Mouse (Mus musculus): ENCODE data around the gene Sycp2l. TPM values are rescaled to one million over a fixed set of nuclear protein-coding genes. Genes with fewer than 3 reads are reported as not detected.

Gene Sycp2l
- polyA plus RNA-seq (2015; fragmentation: Nextera tagmentation; extraction: Ambion mirVana) = not detected in 2 replicates

GRCm38 (mm10) chr13:41113940-41114339, at the start of gene Sycp2l:
TSS of gene Sycp2l (plus strand) at chr13:41114307.
- no peak within 1 kb of the TSS for H3K9ac ChIP-seq
- H3K36me3 ChIP-seq (replicated peaks) = no peaks in the 10 kb centered on the region
- H3K4me2 ChIP-seq = no peak within 1 kb of the TSS
- H3K9me3 ChIP-seq = no peaks in the 10 kb centered on the region
- H3K27ac ChIP-seq = no peak within 1 kb of the TSS
- H3K4me1 ChIP-seq = no peaks in the 10 kb centered on the region
- H3K27me3 ChIP-seq (replicated peaks) = peaks cover 9% of the 10 kb centered on the region
- H3K4me3 ChIP-seq = no peak within 1 kb of the TSS
- WGBS = 31% methylated on average over 14 of the region's 14 CpGs
- no peak for ATAC-seq (replicated peaks)

- Histone ChIP-seq H3K27me3 (replicated peaks) (no peaks in the 10 kb centered on the region), H3K4me2 (no peak overlapping the region), H3K9ac (no peak overlapping the region), H3K9me3 (no peaks in the 10 kb centered on the region), H3K4me3 (no peak overlapping the region), H3K4me1 (no peaks in the 10 kb centered on the region), H3K36me3 (replicated peaks) (no peaks in the 10 kb centered on the region), H3K27ac (no peak overlapping the region)
- 92% methylated on average over 4 of the region's 4 CpGs for WGBS
- no peak for ATAC-seq (replicated peaks)
These were observed 46.5 kb upstream of the Sycp2l start for GRCm38 (mm10) chr13:41067618-41068017.

- no peak overlapping the region for H3K9ac ChIP-seq
- 91% methylated on average over 11 of the region's 11 CpGs for WGBS
- no peaks in the 10 kb centered on the region for H3K4me1 ChIP-seq
- H3K4me2 ChIP-seq = no peak overlapping the region
- no peak overlapping the region for H3K4me3 ChIP-seq
- H3K36me3 ChIP-seq (replicated peaks) = no peaks in the 10 kb centered on the region
- H3K9me3 ChIP-seq = no peaks in the 10 kb centered on the region
- no peak for ATAC-seq (replicated peaks)
- H3K27me3 ChIP-seq (replicated peaks) = no peaks in the 10 kb centered on the region
- no peak overlapping the region for H3K27ac ChIP-seq
These were observed 42.5 kb upstream of the Sycp2l start for GRCm38 (mm10) chr13:41071617-41072016.

- Histone ChIP-seq H3K36me3 (replicated peaks) (no peaks in the 10 kb centered on the region), H3K4me3 (no peak overlapping the region), H3K4me2 (no peak overlapping the region), H3K27ac (no peak overlapping the region), H3K4me1 (peaks cover 6% of the 10 kb centered on the region; the same call in 1 of the 2 replicates), H3K9ac (no peak overlapping the region), H3K27me3 (replicated peaks) (0 out of 2 replicates have a peak, but pooled peaks cover 3% of the 10 kb centered on the region), H3K9me3 (no peaks in the 10 kb centered on the region)
- ATAC-seq (replicated peaks) = no peak
- WGBS = 87% methylated on average over 5 of the region's 5 CpGs
These were observed 40.3 kb upstream of the Sycp2l start for GRCm38 (mm10) chr13:41073819-41074218.

- Histone ChIP-seq H3K36me3 (replicated peaks) (no peaks in the 10 kb centered on the region), H3K9me3 (no peaks in the 10 kb centered on the region), H3K27ac (no peak overlapping the region), H3K27me3 (replicated peaks) (peaks cover 10% of the 10 kb centered on the region; the same call in 1 of the 2 replicates), H3K4me1 (peaks cover 11% of the 10 kb centered on the region; the same call in 1 of the 2 replicates), H3K4me2 (peak overlapping the region; percentile 78; the same call in 1 of the 2 replicates), H3K4me3 (no peak overlapping the region), H3K9ac (no peak overlapping the region)
- no peak for ATAC-seq (replicated peaks)
- WGBS = 35% methylated on average over 9 of the region's 9 CpGs
These were observed 36.2 kb upstream of the Sycp2l start for GRCm38 (mm10) chr13:41077921-41078320.

GRCm38 (mm10) chr13:41078690-41079420, 35.3 kb upstream of the Sycp2l start:
- ATAC-seq (replicated peaks) = peak; percentile 74
- peaks cover 11% of the 10 kb centered on the region; the same call in 1 of the 2 replicates for H3K4me1 ChIP-seq
- WGBS = 5% methylated on average over 24 of the region's 24 CpGs
- peak overlapping the region; percentile 51 for H3K4me3 ChIP-seq
- H3K4me2 ChIP-seq = peak overlapping the region; percentile 78
- no peak overlapping the region for H3K27ac ChIP-seq
- H3K9ac ChIP-seq = peak overlapping the region; percentile 28
- peaks cover 10% of the 10 kb centered on the region; the same call in 1 of the 2 replicates for H3K27me3 ChIP-seq (replicated peaks)
- H3K9me3 ChIP-seq = no peaks in the 10 kb centered on the region
- no peaks in the 10 kb centered on the region for H3K36me3 ChIP-seq (replicated peaks)

GRCm38 (mm10) chr13:41079421-41079780, 34.7 kb upstream of the Sycp2l start, which contains the start of gene Mak:
TSS of gene Mak (minus strand) at chr13:41079706.
- Histone ChIP-seq H3K9me3 (no peaks in the 10 kb centered on the region), H3K27ac (no peak within 1 kb of the TSS), H3K9ac (peak within 1 kb of the TSS; percentile 28), H3K4me1 (peaks cover 11% of the 10 kb centered on the region; the same call in 1 of the 2 replicates), H3K27me3 (replicated peaks) (peaks cover 10% of the 10 kb centered on the region; the same call in 1 of the 2 replicates), H3K4me2 (peak within 1 kb of the TSS; percentile 78), H3K4me3 (peak within 1 kb of the TSS; percentile 51), H3K36me3 (replicated peaks) (no peaks in the 10 kb centered on the region)
- WGBS = under 1% methylated on average over 40 of the region's 40 CpGs
- peak; percentile 96 for ATAC-seq (replicated peaks)

GRCm38 (mm10) chr13:41079859-41080258, 34.2 kb upstream of the Sycp2l start:
- Histone ChIP-seq H3K4me3 (peak overlapping the region; percentile 51; the same call in 1 of the 2 replicates), H3K4me1 (peaks cover 11% of the 10 kb centered on the region; the same call in 1 of the 2 replicates), H3K9ac (no peak overlapping the region), H3K9me3 (no peaks in the 10 kb centered on the region), H3K36me3 (replicated peaks) (no peaks in the 10 kb centered on the region), H3K4me2 (peak overlapping the region; percentile 78; the same call in 1 of the 2 replicates), H3K27ac (no peak overlapping the region), H3K27me3 (replicated peaks) (peaks cover 10% of the 10 kb centered on the region; the same call in 1 of the 2 replicates)
- ATAC-seq (replicated peaks) = peak; percentile 34; the same call in 1 of the 2 replicates
- WGBS = 51% methylated on average over 5 of the region's 5 CpGs

- peaks cover 10% of the 10 kb centered on the region; the same call in 1 of the 2 replicates for H3K27me3 ChIP-seq (replicated peaks)
- WGBS = 97% methylated on average over 6 of the region's 6 CpGs
- H3K36me3 ChIP-seq (replicated peaks) = no peaks in the 10 kb centered on the region
- H3K4me1 ChIP-seq = peaks cover 11% of the 10 kb centered on the region; the same call in 1 of the 2 replicates
- no peak overlapping the region for H3K4me2 ChIP-seq
- H3K4me3 ChIP-seq = no peak overlapping the region
- no peak overlapping the region for H3K27ac ChIP-seq
- no peak for ATAC-seq (replicated peaks)
- no peaks in the 10 kb centered on the region for H3K9me3 ChIP-seq
- H3K9ac ChIP-seq = no peak overlapping the region
These were observed 33.4 kb upstream of the Sycp2l start for GRCm38 (mm10) chr13:41080700-41081099.

- Histone ChIP-seq H3K27me3 (replicated peaks) (peaks cover 7% of the 10 kb centered on the region; the same call in 1 of the 2 replicates), H3K9ac (no peak overlapping the region), H3K9me3 (no peaks in the 10 kb centered on the region), H3K4me2 (no peak overlapping the region), H3K4me3 (no peak overlapping the region), H3K36me3 (replicated peaks) (no peaks in the 10 kb centered on the region), H3K4me1 (no peaks in the 10 kb centered on the region), H3K27ac (no peak overlapping the region)
- no peak for ATAC-seq (replicated peaks)
- WGBS = 96% methylated on average over 3 of the region's 3 CpGs
These were observed 29.6 kb upstream of the Sycp2l start for GRCm38 (mm10) chr13:41084521-41084920.

GRCm38 (mm10) chr13:41085140-41085539, 29.0 kb upstream of the Sycp2l start:
- no peak overlapping the region for H3K27ac ChIP-seq
- peaks cover 7% of the 10 kb centered on the region; the same call in 1 of the 2 replicates for H3K27me3 ChIP-seq (replicated peaks)
- H3K9ac ChIP-seq = no peak overlapping the region
- no peaks in the 10 kb centered on the region for H3K36me3 ChIP-seq (replicated peaks)
- H3K4me3 ChIP-seq = no peak overlapping the region
- WGBS = 20% methylated on average over 2 of the region's 2 CpGs
- H3K9me3 ChIP-seq = no peaks in the 10 kb centered on the region
- H3K4me1 ChIP-seq = no peaks in the 10 kb centered on the region
- no peak for ATAC-seq (replicated peaks)
- H3K4me2 ChIP-seq = no peak overlapping the region

GRCm38 (mm10) chr13:41088746-41089145, 25.4 kb upstream of the Sycp2l start:
- no peak overlapping the region for H3K9ac ChIP-seq
- H3K27ac ChIP-seq = no peak overlapping the region
- H3K4me1 ChIP-seq = no peaks in the 10 kb centered on the region
- no peaks in the 10 kb centered on the region for H3K9me3 ChIP-seq
- no peaks in the 10 kb centered on the region for H3K27me3 ChIP-seq (replicated peaks)
- H3K4me3 ChIP-seq = no peak overlapping the region
- no peak overlapping the region for H3K4me2 ChIP-seq
- H3K36me3 ChIP-seq (replicated peaks) = no peaks in the 10 kb centered on the region
- ATAC-seq (replicated peaks) = no peak
